Mouse (Mus musculus) right cerebral cortex, postnatal 14 days (tissue): ENCODE results near the gene Ctcf.

Experiments
- DNase-seq: peaks from one replicate; pipeline ENCODE4 v3.0.0; 2022

Gene Ctcf

GRCm38 (mm10) chr8:105657641-105658040 lies 21.3 kb downstream of the Ctcf start:
- no peak for DNase-seq

GRCm38 (mm10) chr8:105661167-105661566 lies 24.8 kb downstream of the Ctcf start:
- no peak for DNase-seq

GRCm38 (mm10) chr8:105677891-105678290 lies 41.5 kb downstream of the Ctcf start:
- DNase-seq = no peak

GRCm38 (mm10) chr8:105685325-105685724 lies 49.0 kb downstream of the Ctcf start:
- DNase-seq = no peak

GRCm38 (mm10) chr8:105685796-105686308 lies 49.5 kb downstream of the Ctcf start, which contains the start of gene Carmil2:
Carmil2 (plus strand) TSS chr8:105686274.
- DNase-seq = no peak

GRCm38 (mm10) chr8:105686551-105686950 lies 50.2 kb downstream of the Ctcf start:
- DNase-seq = no peak

GRCm38 (mm10) chr8:105687512-105687911 lies 51.1 kb downstream of the Ctcf start:
- DNase-seq = no peak

GRCm38 (mm10) chr8:105688242-105688752 lies 51.9 kb downstream of the Ctcf start:
- no peak for DNase-seq

- no peak for DNase-seq
Observed at GRCm38 (mm10) chr8:105689256-105689982, 53.1 kb downstream of the Ctcf start.

- no peak for DNase-seq
Observed at GRCm38 (mm10) chr8:105689983-105690360, 53.6 kb downstream of the Ctcf start.

- no peak for DNase-seq
Observed at GRCm38 (mm10) chr8:105690978-105691377, 54.6 kb downstream of the Ctcf start.

GRCm38 (mm10) chr8:105692449-105693182 lies 56.2 kb downstream of the Ctcf start:
- DNase-seq = no peak

GRCm38 (mm10) chr8:105693648-105694047 lies 57.3 kb downstream of the Ctcf start:
- peak; percentile 84 for DNase-seq

GRCm38 (mm10) chr8:105694051-105694799 lies 57.9 kb downstream of the Ctcf start:
- DNase-seq = peak; percentile 65

GRCm38 (mm10) chr8:105695080-105695780 lies 58.9 kb downstream of the Ctcf start:
- DNase-seq = no peak

- no peak for DNase-seq
Observed at GRCm38 (mm10) chr8:105697196-105697780, 60.9 kb downstream of the Ctcf start.

- DNase-seq = no peak
Observed at GRCm38 (mm10) chr8:105698734-105699133, 62.4 kb downstream of the Ctcf start.

GRCm38 (mm10) chr8:105699488-105700215 lies 63.3 kb downstream of the Ctcf start:
- DNase-seq = no peak

GRCm38 (mm10) chr8:105700566-105700965 lies 64.2 kb downstream of the Ctcf start:
- peak; percentile 51 for DNase-seq

- peak; percentile 95 for DNase-seq
Observed at GRCm38 (mm10) chr8:105700966-105701824, 64.8 kb downstream of the Ctcf start, which contains the start of the genes Acd and Pard6a. Acd (minus strand) TSS chr8:105701102. Pard6a (plus strand) TSS chr8:105701148.
